Mouse (Mus musculus) neural tube, embryonic 14.5 days (tissue): ENCODE measurements around the gene Dpf3. TPM values are rescaled to one million over a fixed set of nuclear protein-coding genes. Genes with fewer than 3 reads are reported as not detected.
A peak's percentile ranks its signal among the peaks of the same experiment; 100 is the strongest.

Source experiments
- ATAC-seq: fragments of 200-750 bp; cut with Nextera tagmentation; 2 replicates; pipeline ENCODE4 v1.8.0; 2017; ENCODE audit warnings: low read depth, mild to moderate bottlenecking, moderate TSS enrichment, moderate library complexity
- H3K27ac ChIP-seq: fragments of 300-500 bp; sonication (generic); 2 replicates; pipeline ENCODE4 v1.5.1; 2014; ENCODE audit warnings: low read depth, mild to moderate bottlenecking, control low read depth, low read length, moderate library complexity, mixed read lengths
- H3K27me3 ChIP-seq: fragments of 300-500 bp; sonication (generic); 2 replicates; pipeline ENCODE4 v1.6.1; 2014; ENCODE audit warnings: low read length; ENCODE audit not compliant: control insufficient read depth, insufficient read depth
- H3K36me3 ChIP-seq: fragments of 300-500 bp; sonication (generic); 2 replicates; pipeline ENCODE4 v1.6.1; 2014; ENCODE audit warnings: low read length, mixed read lengths; ENCODE audit not compliant: control insufficient read depth, insufficient read depth
- H3K4me1 ChIP-seq: fragments of 300-500 bp; sonication (generic); 2 replicates; pipeline ENCODE4 v1.6.1; 2014; ENCODE audit warnings: low read length; ENCODE audit not compliant: control insufficient read depth, insufficient read depth
- H3K4me2 ChIP-seq: fragments of 300-500 bp; sonication (generic); 2 replicates; pipeline ENCODE4 v1.6.1; 2014; ENCODE audit warnings: mild to moderate bottlenecking, low read depth, low read length, control low read depth
- H3K4me3 ChIP-seq: fragments of 300-500 bp; sonication (generic); 2 replicates; pipeline ENCODE4 v1.5.1; 2014; ENCODE audit warnings: low read depth, low read length, control low read depth, mixed read lengths
- H3K9ac ChIP-seq: fragments of 300-500 bp; sonication (generic); replicated peaks from 2 replicates; pipeline ENCODE4 v1.6.1; 2014; ENCODE audit warnings: low read depth, mild to moderate bottlenecking, control low read depth, low read length, mixed read lengths
- H3K9me3 ChIP-seq: fragments of 300-500 bp; sonication (generic); 2 replicates; pipeline ENCODE4 v1.6.1; 2016; ENCODE audit warnings: low read length; ENCODE audit not compliant: control insufficient read depth
- WGBS: fragments of 180-500 bp; shearing (Covaris S2); extraction: QIAGEN DNeasy Blood & Tissue Kit; methylation state at CpG from one replicate; pipeline ENCODE4 v1.1.7; 2014; 5-methylcytosine and 5-hydroxymethylcytosine counted together
- polyA plus RNA-seq: library from polyadenylated mRNA; unstranded; fragments of >200 nt; fragmentation: Nextera tagmentation; extraction: Ambion mirVana; gene quantifications from 2 replicates; pipeline ENCODE4 v1.2.1, GENCODE M21; 2014

The Dpf3 gene
- polyA plus RNA-seq, 1 experiment from 2014 or later = 29.2 TPM

GRCm38 (mm10) chr12:83179860-83180259 is 307.7 kb downstream of the Dpf3 start:
- ATAC-seq = no peak
- 79% methylated on average over 1 of the region's 1 CpGs for WGBS
- H3K4me2 ChIP-seq = no peak overlapping the region

GRCm38 (mm10) chr12:83178770-83179169 is 308.7 kb downstream of the Dpf3 start:
- H3K27ac ChIP-seq = no peak overlapping the region
- H3K9ac ChIP-seq = no peak overlapping the region
- H3K4me2 ChIP-seq = no peak overlapping the region
- WGBS = 29% methylated on average over 2 of the region's 2 CpGs
- no peaks in the 10 kb centered on the region for H3K4me1 ChIP-seq
- no peaks in the 10 kb centered on the region for H3K27me3 ChIP-seq
- ATAC-seq = no peak
- no peak overlapping the region for H3K4me3 ChIP-seq
- H3K36me3 ChIP-seq = no peaks in the 10 kb centered on the region
- H3K9me3 ChIP-seq = no peaks in the 10 kb centered on the region

More at GRCm38 (mm10) chr12:83179860-83180259, 307.7 kb downstream of the Dpf3 start:
- Histone ChIP-seq H3K9ac (no peak overlapping the region), H3K4me1 (no peaks in the 10 kb centered on the region), H3K36me3 (no peaks in the 10 kb centered on the region), H3K9me3 (no peaks in the 10 kb centered on the region), H3K4me3 (no peak overlapping the region), H3K27ac (no peak overlapping the region), H3K27me3 (no peaks in the 10 kb centered on the region)

GRCm38 (mm10) chr12:83169495-83170209 is 317.9 kb downstream of the Dpf3 start:
- Histone ChIP-seq H3K9ac (no peak overlapping the region), H3K4me3 (no peak overlapping the region), H3K4me1 (peaks cover 6% of the 10 kb centered on the region; the same call in 1 of the 2 replicates), H3K27ac (peak overlapping the region; percentile 36; the same call in 1 of the 2 replicates), H3K36me3 (no peaks in the 10 kb centered on the region), H3K27me3 (no peaks in the 10 kb centered on the region), H3K4me2 (no peak overlapping the region), H3K9me3 (no peaks in the 10 kb centered on the region)
- peak; percentile 61; the same call in 1 of the 2 replicates for ATAC-seq
- WGBS = 36% methylated on average over 12 of the region's 12 CpGs

- ATAC-seq = no peak
- no peak overlapping the region for H3K4me3 ChIP-seq
- no peaks in the 10 kb centered on the region for H3K27me3 ChIP-seq
- WGBS = 88% methylated on average over 6 of the region's 6 CpGs
- no peak overlapping the region for H3K4me2 ChIP-seq
- H3K36me3 ChIP-seq = no peaks in the 10 kb centered on the region
- H3K9me3 ChIP-seq = no peaks in the 10 kb centered on the region
- no peak overlapping the region for H3K27ac ChIP-seq
- peaks cover 6% of the 10 kb centered on the region; the same call in 1 of the 2 replicates for H3K4me1 ChIP-seq
- no peak overlapping the region for H3K9ac ChIP-seq
These were observed 319.2 kb downstream of the Dpf3 start for GRCm38 (mm10) chr12:83168310-83168709.

- WGBS = 100% methylated on average over 1 of the region's 1 CpGs
- Histone ChIP-seq H3K9me3 (no peaks in the 10 kb centered on the region), H3K4me1 (peaks cover 6% of the 10 kb centered on the region; the same call in 1 of the 2 replicates), H3K36me3 (no peaks in the 10 kb centered on the region), H3K4me2 (no peak overlapping the region), H3K27ac (no peak overlapping the region), H3K27me3 (no peaks in the 10 kb centered on the region), H3K9ac (no peak overlapping the region), H3K4me3 (no peak overlapping the region)
- no peak for ATAC-seq
These were observed 322.5 kb downstream of the Dpf3 start for GRCm38 (mm10) chr12:83165058-83165457.

Other genes with a start within 250 kb of the Dpf3 start
- 39.9 and 47.1 TPM in 2 replicates for gene Dcaf4, start 32.8 kb upstream of the Dpf3 start, polyA plus RNA-seq
- gene Zfyve1, start 109.5 kb upstream of the Dpf3 start, polyA plus RNA-seq = 23.6 and 29.0 TPM in 2 replicates
- gene Rbm25, start 143.5 kb upstream of the Dpf3 start, polyA plus RNA-seq = 239 and 242 TPM in 2 replicates
- 81.5 and 84.3 TPM in 2 replicates for gene Psen1, start 200.4 kb upstream of the Dpf3 start, polyA plus RNA-seq